Mouse (Mus musculus) lung, postnatal 0 days (tissue): ENCODE measurements around the gene Farp1.

Experiments
- CTCF ChIP-seq: IDR thresholded peaks from 2 replicates; pipeline ENCODE4 v1.5.1; 2016; ENCODE audit warnings: antibody characterized with exemption, mild to moderate bottlenecking
- EP300 ChIP-seq: IDR thresholded peaks from 2 replicates; pipeline ENCODE4 v1.6.1; 2016; ENCODE audit warnings: antibody characterized with exemption, mild to moderate bottlenecking, control low read depth

DNA sequence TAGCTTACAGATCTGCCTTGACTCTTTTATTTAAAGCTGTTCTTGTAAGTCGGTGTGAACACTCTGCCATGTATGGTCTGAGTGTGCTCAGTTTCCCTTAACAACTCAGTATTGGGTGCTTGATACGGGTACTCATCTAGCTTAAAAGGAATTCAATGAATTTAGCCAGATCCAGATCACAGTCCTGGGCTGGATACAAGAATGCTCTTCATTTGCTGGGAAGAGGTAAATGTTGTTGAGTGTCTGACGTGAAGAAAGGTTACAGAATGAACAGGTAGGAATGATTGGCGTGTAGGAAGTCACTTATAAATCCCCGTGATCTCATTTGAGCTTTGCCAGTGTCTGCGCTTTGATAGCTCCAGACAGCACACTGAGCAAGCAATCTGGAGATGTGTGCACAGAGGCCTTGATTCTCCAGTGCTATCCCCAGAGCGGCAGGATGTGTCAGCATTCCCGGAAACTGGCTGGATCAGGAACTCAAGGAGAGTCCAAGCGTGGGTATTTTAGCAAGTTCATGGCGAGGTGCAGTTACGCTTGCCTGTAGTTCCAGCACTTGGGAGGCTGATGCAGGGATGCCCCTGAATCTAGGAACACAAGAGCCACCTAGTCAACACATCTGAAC is 179.7 kb downstream of the Farp1 start:
- TF ChIP-seq CTCF = no peak
- peak; percentile 83 for TF ChIP-seq EP300
